Mouse (Mus musculus): ENCODE data around the gene Tubb4a. TPM values are rescaled to one million over a fixed set of nuclear protein-coding genes. Genes with fewer than 3 reads are reported as not detected.

Gene Tubb4a
- polyA plus RNA-seq, 1 experiment from 2014 or later: 14.6 TPM

DNA sequence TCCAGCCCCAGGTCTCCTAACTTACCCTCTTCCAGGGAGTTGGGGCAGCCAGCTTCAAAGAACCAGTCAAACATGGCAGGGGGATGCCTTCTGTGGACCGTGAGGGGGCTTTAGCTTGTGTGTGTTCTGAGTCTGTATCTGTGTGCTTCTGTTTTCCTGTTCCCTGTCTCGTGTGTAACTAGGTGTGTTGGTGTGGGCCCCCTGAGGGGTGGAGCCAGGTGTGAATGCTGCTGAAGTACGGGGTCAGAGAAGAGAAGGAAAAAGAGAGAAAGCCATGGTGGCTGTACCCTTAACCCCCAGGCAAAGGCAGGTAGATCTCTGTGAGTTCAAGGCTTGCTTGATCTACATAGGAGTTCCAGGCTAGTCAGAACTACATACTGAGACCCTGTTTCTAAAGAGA, 10.7 kb downstream of the Tubb4a start:
- no peaks in the 10 kb centered on the region for H3K27me3 ChIP-seq (replicated peaks; ENCODE audit: control insufficient read depth, insufficient read depth, low read length)
- H3K4me1 ChIP-seq (replicated peaks; ENCODE audit: control insufficient read depth, insufficient read depth, low read length): no peaks in the 10 kb centered on the region
- no peak for TF ChIP-seq CTCF (IDR thresholded peaks at IDR 0.05; ENCODE audit: low read depth)
- H3K4me2 ChIP-seq (replicated peaks; ENCODE audit: low read depth): no peak overlapping the region
- H3K36me3 ChIP-seq (ENCODE audit: control insufficient read depth, insufficient read depth): no peaks in the 10 kb centered on the region
- ATAC-seq: no peak
- H3K4me3 ChIP-seq (ENCODE audit: low read depth, low read length): no peak overlapping the region
- H3K9me3 ChIP-seq (ENCODE audit: control insufficient read depth): no peaks in the 10 kb centered on the region
- WGBS: 31% methylated on average over 3 of the region's 3 CpGs
- no peak overlapping the region for H3K27ac ChIP-seq (ENCODE audit: low read depth, low read length)
- H3K9ac ChIP-seq (ENCODE audit: low read depth, low read length): no peak overlapping the region

DNA sequence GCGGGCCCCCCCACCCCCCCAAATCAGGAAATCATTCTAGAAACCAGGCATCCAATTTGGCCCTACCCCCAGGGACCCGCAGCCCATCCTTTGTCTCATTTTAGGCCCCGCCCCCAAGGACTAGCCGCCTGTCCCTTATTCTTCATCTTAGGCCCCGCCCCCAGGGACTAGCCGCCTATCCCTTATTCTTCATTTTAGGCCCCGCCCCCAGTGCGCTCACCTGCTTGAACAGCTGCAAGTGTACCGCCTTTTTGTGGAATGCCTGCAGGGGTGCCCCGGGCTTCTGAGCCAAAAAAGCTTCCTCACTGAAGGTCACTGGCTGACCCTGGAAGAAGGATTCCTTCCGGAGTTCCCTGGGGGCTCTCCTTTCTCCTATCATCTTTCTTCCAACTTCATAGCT, 16.9 kb downstream of the Tubb4a start:
- no peak overlapping the region for H3K4me3 ChIP-seq (ENCODE audit: low read depth, low read length)
- H3K36me3 ChIP-seq (ENCODE audit: control insufficient read depth, insufficient read depth): peaks cover 12% of the 10 kb centered on the region; the same call in 1 of the 2 replicates
- no peak overlapping the region for H3K27ac ChIP-seq (ENCODE audit: low read depth, low read length)
- H3K27me3 ChIP-seq (replicated peaks; ENCODE audit: control insufficient read depth, insufficient read depth, low read length): no peaks in the 10 kb centered on the region
- ATAC-seq: peak; percentile 70
- peak overlapping the region; percentile 22; the same call in 1 of the 2 replicates for H3K4me2 ChIP-seq (replicated peaks; ENCODE audit: low read depth)
- H3K4me1 ChIP-seq (replicated peaks; ENCODE audit: control insufficient read depth, insufficient read depth, low read length): no peaks in the 10 kb centered on the region
- no peaks in the 10 kb centered on the region for H3K9me3 ChIP-seq (ENCODE audit: control insufficient read depth)
- no peak overlapping the region for H3K9ac ChIP-seq (ENCODE audit: low read depth, low read length)
- no peak for TF ChIP-seq CTCF (IDR thresholded peaks at IDR 0.05; ENCODE audit: low read depth)
- WGBS: 7% methylated on average over 11 of the region's 11 CpGs

DNA sequence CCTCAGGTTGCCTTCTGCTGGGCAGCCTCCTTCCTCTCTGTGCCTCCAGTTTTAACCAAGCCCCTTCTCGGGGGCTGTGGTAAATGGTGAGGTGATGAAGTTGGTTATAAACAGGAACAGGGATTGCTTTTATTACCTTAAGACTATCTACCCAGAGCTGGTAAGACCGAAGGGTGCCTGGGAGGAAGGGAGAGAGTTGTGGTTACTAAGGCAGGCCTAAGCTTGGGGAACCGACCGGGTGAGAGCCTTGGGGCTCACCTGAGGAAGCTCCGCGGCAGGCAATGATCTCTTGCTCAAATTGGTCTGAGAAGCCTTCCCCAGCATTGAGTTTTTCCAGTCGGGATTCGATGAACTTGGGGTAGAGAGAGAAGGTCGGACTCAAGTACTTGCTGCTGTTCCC, 17.3 kb downstream of the Tubb4a start:
- no peaks in the 10 kb centered on the region for H3K27me3 ChIP-seq (replicated peaks; ENCODE audit: control insufficient read depth, insufficient read depth, low read length)
- TF ChIP-seq CTCF (IDR thresholded peaks at IDR 0.05; ENCODE audit: low read depth): no peak
- H3K27ac ChIP-seq (ENCODE audit: low read depth, low read length): no peak overlapping the region
- peak overlapping the region; percentile 22; the same call in 1 of the 2 replicates for H3K4me2 ChIP-seq (replicated peaks; ENCODE audit: low read depth)
- H3K9ac ChIP-seq (ENCODE audit: low read depth, low read length): no peak overlapping the region
- no peak overlapping the region for H3K4me3 ChIP-seq (ENCODE audit: low read depth, low read length)
- peaks cover 12% of the 10 kb centered on the region; the same call in 1 of the 2 replicates for H3K36me3 ChIP-seq (ENCODE audit: control insufficient read depth, insufficient read depth)
- WGBS: 7% methylated on average over 9 of the region's 9 CpGs
- ATAC-seq: no peak
- no peaks in the 10 kb centered on the region for H3K4me1 ChIP-seq (replicated peaks; ENCODE audit: control insufficient read depth, insufficient read depth, low read length)
- H3K9me3 ChIP-seq (ENCODE audit: control insufficient read depth): no peaks in the 10 kb centered on the region

DNA sequence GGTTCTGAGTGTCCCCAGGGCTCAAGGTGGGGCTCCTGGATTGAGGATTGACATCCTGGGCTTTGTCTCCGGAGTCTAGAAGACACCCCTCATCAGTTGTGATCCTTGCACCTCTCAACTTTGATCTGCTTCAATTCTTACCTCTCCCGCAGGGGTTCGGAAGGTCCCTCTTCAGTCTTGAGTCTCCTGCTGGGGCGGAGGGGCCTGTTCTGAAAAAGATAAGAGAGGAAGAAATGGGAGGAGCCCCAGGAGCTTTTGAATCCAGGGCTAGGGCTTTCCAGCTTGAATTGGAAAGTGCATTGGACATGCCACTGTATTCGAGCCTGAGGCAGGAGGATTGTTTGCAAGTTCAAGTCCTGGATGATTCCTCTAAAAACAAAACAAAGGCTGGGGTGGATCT, 20.7 kb downstream of the Tubb4a start:
- H3K27ac ChIP-seq (ENCODE audit: low read depth, low read length): no peak overlapping the region
- H3K9me3 ChIP-seq (ENCODE audit: control insufficient read depth): no peaks in the 10 kb centered on the region
- H3K4me1 ChIP-seq (replicated peaks; ENCODE audit: control insufficient read depth, insufficient read depth, low read length): 0 out of 2 replicates have a peak, but pooled peaks cover 6% of the 10 kb centered on the region
- H3K36me3 ChIP-seq (ENCODE audit: control insufficient read depth, insufficient read depth): peaks cover 19% of the 10 kb centered on the region; the same call in 1 of the 2 replicates
- ATAC-seq: no peak
- peaks cover 6% of the 10 kb centered on the region; the same call in 1 of the 2 replicates for H3K27me3 ChIP-seq (replicated peaks; ENCODE audit: control insufficient read depth, insufficient read depth, low read length)
- WGBS: 59% methylated on average over 5 of the region's 5 CpGs
- H3K4me3 ChIP-seq (ENCODE audit: low read depth, low read length): no peak overlapping the region
- H3K4me2 ChIP-seq (replicated peaks; ENCODE audit: low read depth): no peak overlapping the region
- no peak for TF ChIP-seq CTCF (IDR thresholded peaks at IDR 0.05; ENCODE audit: low read depth)
- no peak overlapping the region for H3K9ac ChIP-seq (ENCODE audit: low read depth, low read length)

DNA sequence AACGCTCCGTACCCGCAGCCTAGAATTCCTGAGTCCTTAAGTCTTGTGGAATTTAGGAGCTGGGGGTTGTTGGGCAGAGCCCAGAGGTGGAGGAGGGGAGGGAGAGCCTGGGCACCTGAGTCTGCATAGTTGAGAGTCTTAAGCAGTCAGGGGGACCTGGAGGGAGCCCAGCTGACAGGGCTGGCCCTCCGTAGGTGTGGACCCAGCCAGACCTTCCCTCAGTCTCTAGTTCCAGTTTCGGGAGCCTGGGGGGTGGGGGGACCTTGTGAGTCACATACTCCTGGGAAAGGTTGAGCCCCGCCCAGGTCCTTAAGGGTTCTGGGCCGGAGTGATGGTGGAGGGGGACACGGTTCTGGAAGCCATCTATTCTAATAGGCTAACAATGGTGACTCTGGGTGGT, 24.6 kb downstream of the Tubb4a start:
- peaks cover 19% of the 10 kb centered on the region; the same call in 1 of the 2 replicates for H3K36me3 ChIP-seq (ENCODE audit: control insufficient read depth, insufficient read depth)
- H3K4me2 ChIP-seq (replicated peaks; ENCODE audit: low read depth): peak overlapping the region; percentile 98
- no peak for TF ChIP-seq CTCF (IDR thresholded peaks at IDR 0.05; ENCODE audit: low read depth)
- no peaks in the 10 kb centered on the region for H3K9me3 ChIP-seq (ENCODE audit: control insufficient read depth)
- H3K4me1 ChIP-seq (replicated peaks; ENCODE audit: control insufficient read depth, insufficient read depth, low read length): peaks cover 12% of the 10 kb centered on the region; the same call in 1 of the 2 replicates
- peak overlapping the region; percentile 63 for H3K4me3 ChIP-seq (ENCODE audit: low read depth, low read length)
- no peak for ATAC-seq
- H3K27ac ChIP-seq (ENCODE audit: low read depth, low read length): peak overlapping the region; percentile 98; the same call in 1 of the 2 replicates
- peaks cover 8% of the 10 kb centered on the region; the same call in 1 of the 2 replicates for H3K27me3 ChIP-seq (replicated peaks; ENCODE audit: control insufficient read depth, insufficient read depth, low read length)
- 5% methylated on average over 8 of the region's 8 CpGs for WGBS
- H3K9ac ChIP-seq (ENCODE audit: low read depth, low read length): peak overlapping the region; percentile 73

DNA sequence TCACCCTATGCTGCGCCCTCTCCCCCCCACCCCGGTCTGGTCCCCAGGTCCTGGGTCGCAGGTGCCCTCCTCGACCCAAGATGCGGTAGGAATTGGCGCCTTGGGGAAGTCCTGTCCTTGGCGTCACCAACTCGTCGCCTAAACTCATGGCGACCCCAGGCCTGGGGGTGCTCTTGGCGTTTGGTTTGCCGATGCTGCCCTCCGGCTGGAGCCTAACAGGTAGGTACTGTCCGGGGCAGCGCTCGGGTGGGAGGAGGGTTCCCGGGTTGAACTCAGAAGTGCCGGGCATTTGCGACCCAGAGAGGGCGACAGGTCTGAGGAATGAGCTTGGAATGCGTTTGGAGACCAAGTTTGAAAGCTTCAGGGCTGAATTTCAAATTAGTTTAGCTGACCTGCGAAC, 25.0 kb downstream of the Tubb4a start:
- Histone ChIP-seq H3K4me3 (ENCODE audit: low read depth, low read length) (peak overlapping the region; percentile 63), H3K27me3 (replicated peaks; ENCODE audit: control insufficient read depth, insufficient read depth, low read length) (peaks cover 8% of the 10 kb centered on the region; the same call in 1 of the 2 replicates), H3K36me3 (ENCODE audit: control insufficient read depth, insufficient read depth) (peaks cover 19% of the 10 kb centered on the region; the same call in 1 of the 2 replicates), H3K4me1 (replicated peaks; ENCODE audit: control insufficient read depth, insufficient read depth, low read length) (peaks cover 12% of the 10 kb centered on the region; the same call in 1 of the 2 replicates), H3K27ac (ENCODE audit: low read depth, low read length) (peak overlapping the region; percentile 98), H3K4me2 (replicated peaks; ENCODE audit: low read depth) (peak overlapping the region; percentile 98), H3K9ac (ENCODE audit: low read depth, low read length) (peak overlapping the region; percentile 73), H3K9me3 (ENCODE audit: control insufficient read depth) (no peaks in the 10 kb centered on the region)
- no peak for TF ChIP-seq CTCF (IDR thresholded peaks at IDR 0.05; ENCODE audit: low read depth)
- WGBS: under 1% methylated on average over 22 of the region's 22 CpGs
- ATAC-seq: no peak

Measured in intestine, postnatal 0 days (tissue).